Mouse (Mus musculus) megakaryocyte, embryonic 14.5 days (primary cell): ENCODE measurements at regions not wholly inside any gene's neighbourhood (a gene's known extent, or its start where the extent isn't known, plus 50 kb on each side); places are given as distances from the start of the nearest gene placed in this dataset.

Source experiments
- H3K27me3 ChIP-seq: replicated peaks from 2 replicates; pipeline ENCODE3; 2012; ENCODE audit warnings: inconsistent platforms
- H3K36me3 ChIP-seq: replicated peaks from 2 replicates; pipeline ENCODE3; 2012; ENCODE audit warnings: low read length, inconsistent platforms, mixed read lengths
- H3K4me1 ChIP-seq: 2 replicates; pipeline ENCODE4 v1.6.1; 2012; ENCODE audit warnings: inconsistent platforms
- H3K4me3 ChIP-seq: replicated peaks from 2 replicates; pipeline ENCODE3; 2012; ENCODE audit warnings: moderate library complexity, mild to moderate bottlenecking, inconsistent platforms
- H3K9me3 ChIP-seq: 2 replicates; pipeline ENCODE4 v1.6.1; 2012; ENCODE audit warnings: inconsistent platforms
- FLI1 ChIP-seq: IDR thresholded peaks from 2 replicates; pipeline ENCODE4 v1.6.1; 2012; ENCODE audit warnings: low read length, inconsistent platforms, mixed read lengths
- GATA1 ChIP-seq: IDR thresholded peaks from 3 replicates; pipeline ENCODE4 v1.6.1; 2012; ENCODE audit warnings: mixed read lengths, low read length, inconsistent platforms, borderline replicate concordance

- Histone ChIP-seq H3K4me3 (peak overlapping the region; percentile 88), H3K36me3 (peaks cover 11% of the 10 kb centered on the region), H3K9me3 (peaks cover 32% of the 10 kb centered on the region), H3K27me3 (no peaks in the 10 kb centered on the region), H3K4me1 (peaks cover 48% of the 10 kb centered on the region)
- no peak for TF ChIP-seq GATA1
- TF ChIP-seq FLI1, result no peak
Measured at GRCm38 (mm10) chr13:53584504-53585130, 111.7 kb upstream of the Msx2 start.

DNA sequence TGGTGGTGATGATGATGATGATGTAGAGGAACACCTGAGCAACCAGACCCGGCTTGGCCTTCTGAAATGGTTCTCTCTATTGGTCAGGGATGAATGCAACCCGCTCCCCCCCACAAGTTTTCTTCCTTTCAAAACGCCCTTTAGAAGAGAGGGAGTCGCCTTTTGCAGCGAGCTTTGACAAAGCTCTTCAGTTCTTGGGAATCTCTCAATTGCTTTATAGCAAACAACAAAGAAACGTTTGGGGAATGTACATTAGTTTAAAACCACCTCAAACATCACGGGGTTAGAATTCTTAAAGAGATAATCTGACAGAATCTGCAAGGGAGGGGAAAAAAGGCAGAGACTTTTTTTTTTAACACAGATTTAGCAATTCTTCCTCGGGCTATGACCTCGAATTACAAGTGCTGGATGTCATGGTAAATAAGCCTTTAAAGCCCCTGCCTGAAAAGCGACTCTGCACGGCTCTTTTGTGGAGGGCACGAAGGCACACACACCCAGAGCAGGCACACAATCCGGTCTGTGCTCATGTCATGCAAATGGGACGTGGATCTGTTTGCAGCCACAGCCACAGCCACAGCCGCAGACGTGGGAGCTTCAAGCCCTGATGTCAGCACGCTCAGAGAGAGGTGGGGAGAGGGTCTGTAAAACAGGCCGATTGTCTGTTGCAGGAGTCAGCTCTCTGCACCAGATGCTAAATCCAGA is 81.2 kb upstream of the Msx2 start:
- Histone ChIP-seq H3K9me3 (0 out of 2 replicates have a peak, but pooled peaks cover 3% of the 10 kb centered on the region), H3K4me1 (peaks cover 86% of the 10 kb centered on the region), H3K36me3 (no peaks in the 10 kb centered on the region), H3K27me3 (no peaks in the 10 kb centered on the region), H3K4me3 (peak overlapping the region; percentile 84)
- TF ChIP-seq FLI1, result no peak
- no peak for TF ChIP-seq GATA1

DNA sequence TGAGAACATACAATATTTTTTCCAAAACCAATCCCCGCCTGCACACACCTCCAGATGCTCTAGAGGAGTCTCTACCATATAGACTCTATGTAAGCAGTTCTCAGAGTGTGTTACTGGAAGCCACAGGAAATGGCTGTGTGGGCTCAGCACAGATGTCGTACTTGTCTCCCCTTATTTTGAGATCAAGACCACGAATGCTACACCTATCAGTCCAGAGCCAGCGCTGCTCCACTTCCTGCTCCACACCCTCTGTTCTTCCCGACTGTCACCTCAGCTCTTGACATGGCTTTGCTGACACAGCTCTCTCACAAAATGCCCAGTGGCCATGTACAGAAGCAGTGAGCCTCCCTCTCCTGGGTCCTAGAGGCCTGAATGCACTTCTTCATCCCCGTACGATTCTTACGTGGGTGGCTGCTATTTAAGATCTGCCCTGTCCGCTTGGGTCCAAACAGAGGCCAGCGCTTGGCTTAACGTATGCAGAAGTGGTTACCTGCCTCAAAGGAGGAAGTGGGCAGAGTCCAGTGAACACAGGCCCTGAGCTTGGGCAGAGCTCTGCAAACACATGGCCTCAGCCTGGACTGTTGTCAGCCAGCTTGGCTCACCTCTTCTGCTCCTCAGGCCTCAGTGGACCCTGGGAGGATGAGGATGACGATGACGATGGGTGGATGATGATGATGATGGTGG is 80.5 kb upstream of the Msx2 start:
- Histone ChIP-seq H3K27me3 (no peaks in the 10 kb centered on the region), H3K4me3 (peak overlapping the region; percentile 84), H3K9me3 (0 out of 2 replicates have a peak, but pooled peaks cover 3% of the 10 kb centered on the region), H3K4me1 (peaks cover 86% of the 10 kb centered on the region), H3K36me3 (no peaks in the 10 kb centered on the region)
- TF ChIP-seq FLI1 (peak; percentile 83), GATA1 (peak; percentile 89; the same call in 2 of the 3 replicates)

DNA sequence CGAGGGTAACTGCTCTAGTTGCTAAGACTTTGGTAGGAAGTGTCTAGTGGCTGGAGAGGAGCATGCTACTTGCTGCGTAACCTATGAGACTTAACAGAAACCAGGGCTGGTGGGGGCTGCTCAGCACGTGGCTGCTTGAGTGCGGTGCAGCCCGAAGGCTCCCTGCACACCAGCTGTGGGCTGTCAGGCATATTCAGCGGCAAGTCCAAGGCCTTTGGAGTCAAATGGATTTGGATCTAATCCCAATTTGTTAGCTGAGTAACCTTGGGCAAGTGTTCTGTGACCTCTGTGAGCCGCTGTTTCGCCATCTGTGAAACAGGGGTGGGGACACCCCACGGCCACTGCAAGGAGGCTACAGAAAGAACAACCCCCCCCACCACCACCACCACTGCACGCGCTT is 75.5 kb upstream of the Msx2 start:
- no peak overlapping the region for H3K4me3 ChIP-seq
- H3K9me3 ChIP-seq, result 0 out of 2 replicates have a peak, but pooled peaks cover 3% of the 10 kb centered on the region
- no peaks in the 10 kb centered on the region for H3K27me3 ChIP-seq
- H3K4me1 ChIP-seq, result peaks cover 61% of the 10 kb centered on the region
- TF ChIP-seq GATA1 (no peak), FLI1 (no peak)
- H3K36me3 ChIP-seq, result no peaks in the 10 kb centered on the region

DNA sequence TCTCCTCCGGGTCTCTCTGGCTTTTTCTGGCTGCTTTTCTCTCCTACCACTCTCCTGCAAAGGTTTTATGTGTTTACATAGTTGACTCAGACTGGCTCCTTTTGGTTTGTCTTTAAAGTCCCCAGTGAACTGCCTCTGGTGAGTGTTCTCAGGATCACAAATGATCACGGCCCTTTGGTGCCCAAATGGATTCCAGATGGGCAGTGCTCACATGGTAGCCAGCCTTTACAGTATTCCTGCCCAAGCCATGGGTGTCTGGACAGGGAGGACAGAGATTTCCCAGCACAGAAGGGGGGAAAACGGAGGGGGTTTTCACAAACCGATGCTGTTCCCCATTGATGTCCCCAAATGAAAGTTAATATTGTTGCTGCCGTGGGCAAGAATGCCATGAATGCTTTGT is 70.4 kb upstream of the Msx2 start:
- Histone ChIP-seq H3K9me3 (0 out of 2 replicates have a peak, but pooled peaks cover 9% of the 10 kb centered on the region), H3K36me3 (no peaks in the 10 kb centered on the region), H3K4me1 (peaks cover 23% of the 10 kb centered on the region), H3K27me3 (peaks cover 22% of the 10 kb centered on the region), H3K4me3 (no peak overlapping the region)
- TF ChIP-seq FLI1, result no peak
- no peak for TF ChIP-seq GATA1

DNA sequence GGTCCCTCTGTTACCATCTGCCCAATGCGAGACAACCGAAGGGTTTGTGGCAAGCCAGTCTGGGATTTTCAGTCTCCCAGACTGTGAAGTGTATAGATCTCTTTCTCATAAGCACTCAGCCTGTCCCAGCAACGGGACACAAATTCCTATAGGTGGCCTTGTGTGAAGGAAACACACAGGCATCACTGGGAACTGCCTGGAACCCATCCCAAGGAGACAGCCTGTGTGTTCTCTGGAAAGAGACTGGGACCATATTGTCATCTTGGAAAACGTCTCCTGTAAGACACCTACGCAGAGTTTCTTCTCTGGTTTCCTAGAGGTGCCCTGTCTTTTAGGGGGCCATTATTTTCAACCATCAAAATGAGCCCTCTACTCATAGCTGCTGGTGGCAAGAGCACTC is 66.9 kb upstream of the Msx2 start:
- no peak overlapping the region for H3K4me3 ChIP-seq
- 0 out of 2 replicates have a peak, but pooled peaks cover 9% of the 10 kb centered on the region for H3K9me3 ChIP-seq
- H3K27me3 ChIP-seq, result peaks cover 34% of the 10 kb centered on the region
- no peaks in the 10 kb centered on the region for H3K36me3 ChIP-seq
- H3K4me1 ChIP-seq, result peaks cover 9% of the 10 kb centered on the region
- no peak for TF ChIP-seq FLI1
- no peak for TF ChIP-seq GATA1

DNA sequence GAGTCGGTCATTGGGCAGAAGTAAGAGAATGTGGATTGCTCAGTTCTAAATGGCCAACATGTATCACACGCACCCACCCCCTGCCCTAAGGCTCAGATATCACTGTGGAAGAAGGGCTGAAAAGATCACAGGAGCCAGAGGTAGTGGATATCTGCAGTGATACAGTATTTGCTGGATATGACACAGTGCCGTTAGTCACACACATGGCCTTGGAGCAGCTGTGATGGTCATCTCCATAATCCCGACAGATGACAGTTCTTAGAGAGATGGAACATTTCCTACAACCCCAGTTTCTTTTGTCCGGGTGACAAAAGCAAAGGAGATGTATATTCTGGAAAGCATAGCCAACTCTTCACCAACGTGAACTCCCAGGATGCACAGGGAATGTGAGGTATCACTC is 65.1 kb upstream of the Msx2 start:
- H3K9me3 ChIP-seq, result peaks cover 13% of the 10 kb centered on the region
- peaks cover 47% of the 10 kb centered on the region for H3K27me3 ChIP-seq

DNA sequence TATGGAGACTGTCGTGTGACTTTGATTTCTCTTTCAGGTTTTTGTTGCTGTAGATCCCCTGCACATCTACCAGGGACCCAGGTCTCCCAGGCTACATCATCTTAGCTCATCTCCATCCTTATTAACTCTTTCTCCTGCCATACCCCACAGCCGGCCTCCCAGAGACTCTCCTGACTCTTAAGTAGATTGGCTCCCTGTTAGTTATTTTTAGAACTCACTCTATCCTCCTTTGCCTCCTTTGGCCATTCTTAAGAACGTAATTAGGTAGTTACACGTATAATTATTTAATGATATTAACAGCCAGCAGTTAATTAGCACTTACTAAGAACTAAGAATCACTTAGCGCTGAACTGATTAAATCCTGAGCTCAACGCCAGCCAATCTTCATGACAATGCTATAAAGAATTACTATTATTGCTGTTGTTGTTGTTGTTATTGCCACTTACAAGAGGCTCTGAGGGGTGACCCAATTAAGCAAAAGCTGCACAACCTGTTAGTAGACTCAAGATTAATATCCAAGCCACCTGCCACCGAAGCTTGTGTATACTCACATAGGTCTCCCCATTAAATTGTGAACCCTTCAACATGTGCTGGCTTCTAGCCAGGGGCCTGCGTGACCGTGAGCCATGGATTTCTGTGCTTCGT is 63.0 kb upstream of the Msx2 start:
- peaks cover 11% of the 10 kb centered on the region for H3K4me1 ChIP-seq
- H3K9me3 ChIP-seq, result peaks cover 17% of the 10 kb centered on the region
- no peak overlapping the region for H3K4me3 ChIP-seq
- peaks cover 52% of the 10 kb centered on the region for H3K27me3 ChIP-seq
- TF ChIP-seq GATA1 (no peak), FLI1 (no peak)
- H3K36me3 ChIP-seq, result no peaks in the 10 kb centered on the region

More for the DNA sequence above, 65.1 kb upstream of the Msx2 start:
- H3K36me3 ChIP-seq, result no peaks in the 10 kb centered on the region
- TF ChIP-seq FLI1 (no peak), GATA1 (no peak)
- H3K4me3 ChIP-seq, result no peak overlapping the region
- peaks cover 11% of the 10 kb centered on the region for H3K4me1 ChIP-seq

- TF ChIP-seq GATA1 (no peak), FLI1 (no peak)
- Histone ChIP-seq H3K9me3 (peaks cover 9% of the 10 kb centered on the region), H3K36me3 (no peaks in the 10 kb centered on the region), H3K27me3 (peaks cover 50% of the 10 kb centered on the region), H3K4me3 (no peak overlapping the region), H3K4me1 (peaks cover 7% of the 10 kb centered on the region; the same call in 1 of the 2 replicates)
Measured at GRCm38 (mm10) chr13:53533738-53534137, 60.9 kb upstream of the Msx2 start.

- H3K9me3 ChIP-seq, result no peaks in the 10 kb centered on the region
- no peaks in the 10 kb centered on the region for H3K36me3 ChIP-seq
- H3K4me3 ChIP-seq, result no peak overlapping the region
- H3K27me3 ChIP-seq, result peaks cover 44% of the 10 kb centered on the region
- TF ChIP-seq FLI1, result no peak
- no peak for TF ChIP-seq GATA1
- H3K4me1 ChIP-seq, result peaks cover 9% of the 10 kb centered on the region
Measured at GRCm38 (mm10) chr13:53526880-53527279, 54.0 kb upstream of the Msx2 start.
